Mouse (Mus musculus) lung, postnatal 4 days (tissue): Measurements from ENCODE around the gene Paxx.
A peak's percentile ranks its signal among the peaks of the same experiment; 100 is the strongest.

ENCODE experiments used
- DNase-seq, 2 experiments: peaks; one replicate each; pipeline ENCODE4 v3.0.0; 2021

Paxx gene

GRCm38 (mm10) chr2:25460551-25461309, at the start of gene Paxx:
Paxx (minus strand) TSS chr2:25461094.
- peak; percentile 94 to 97 for DNase-seq

GRCm38 (mm10) chr2:25509912-25510311, 49.0 kb upstream of the Paxx start:
- no peak for DNase-seq

- DNase-seq, result peak; percentile 41 to 63
Observed at GRCm38 (mm10) chr2:25506964-25507363, 46.1 kb upstream of the Paxx start.

GRCm38 (mm10) chr2:25505860-25506259, 45.0 kb upstream of the Paxx start:
- DNase-seq, result no peak

- DNase-seq, result no peak
Observed at GRCm38 (mm10) chr2:25505000-25505399, 44.1 kb upstream of the Paxx start.

GRCm38 (mm10) chr2:25504538-25504937, 43.6 kb upstream of the Paxx start:
- DNase-seq, result no peak

- no peak for DNase-seq
Observed at GRCm38 (mm10) chr2:25502726-25503125, 41.8 kb upstream of the Paxx start.

GRCm38 (mm10) chr2:25501593-25502486, 40.9 kb upstream of the Paxx start, which contains the start of gene C8g:
C8g (minus strand) TSS chr2:25501719.
- no peak for DNase-seq

GRCm38 (mm10) chr2:25500576-25501405, 39.9 kb upstream of the Paxx start, which contains the start of gene Fbxw5:
Fbxw5 (plus strand) TSS chr2:25500750.
- peak; percentile 87 to 91 for DNase-seq

- DNase-seq, result no peak
Observed at GRCm38 (mm10) chr2:25500071-25500575, 39.2 kb upstream of the Paxx start.

- DNase-seq, result no peak
Observed at GRCm38 (mm10) chr2:25498622-25499478, 38.0 kb upstream of the Paxx start.

- DNase-seq, result no peak
Observed at GRCm38 (mm10) chr2:25497846-25498575, 37.1 kb upstream of the Paxx start.

- no peak for DNase-seq
Observed at GRCm38 (mm10) chr2:25496462-25496861, 35.6 kb upstream of the Paxx start.

- DNase-seq, result no peak
Observed at GRCm38 (mm10) chr2:25493476-25493961, 32.6 kb upstream of the Paxx start, which contains the start of gene Lcn12. Lcn12 (minus strand) TSS chr2:25493911.

- DNase-seq, result no peak
Observed at GRCm38 (mm10) chr2:25492988-25493387, 32.1 kb upstream of the Paxx start.

- DNase-seq, result no peak
Observed at GRCm38 (mm10) chr2:25488671-25489068, 27.8 kb upstream of the Paxx start.

GRCm38 (mm10) chr2:25487965-25488670, 27.2 kb upstream of the Paxx start:
- no peak for DNase-seq

- no peak for DNase-seq
Observed at GRCm38 (mm10) chr2:25484901-25485647, 24.2 kb upstream of the Paxx start.

- peak in 1 of 2 experiments; percentile 47 for DNase-seq
Observed at GRCm38 (mm10) chr2:25482969-25483368, 22.1 kb upstream of the Paxx start.
